Mouse (Mus musculus) thymus, adult 2 months (tissue): Measurements from ENCODE around the gene Stat2. TPM values are rescaled to one million over a fixed set of nuclear protein-coding genes. Genes with fewer than 3 reads are reported as not detected.

ENCODE experiments used
- DNase-seq: peaks from one replicate; pipeline ENCODE4 v3.0.0; 2021
- H3K27ac ChIP-seq: fragments of 200-500 bp; 2 replicates; pipeline ENCODE4 v1.5.1; 2012; ENCODE audit warnings: low read length, control low read depth; ENCODE audit not compliant: control insufficient read depth, insufficient read depth
- H3K27me3 ChIP-seq: fragments of 200-500 bp; 2 replicates; pipeline ENCODE4 v1.6.1; 2012; ENCODE audit warnings: mild to moderate bottlenecking, low read length, moderate library complexity, mixed read lengths; ENCODE audit not compliant: control insufficient read depth, insufficient read depth
- H3K36me3 ChIP-seq: fragments of 200-500 bp; 2 replicates; pipeline ENCODE4 v1.6.1; 2012; ENCODE audit warnings: mild to moderate bottlenecking, low read length, moderate library complexity; ENCODE audit not compliant: control insufficient read depth, insufficient read depth
- H3K4me1 ChIP-seq: fragments of 200-500 bp; replicated peaks from 2 replicates; pipeline ENCODE4 v1.6.1; 2012; ENCODE audit warnings: low read length; ENCODE audit not compliant: control insufficient read depth, insufficient read depth
- H3K4me3 ChIP-seq: fragments of 200-500 bp; 2 replicates; pipeline ENCODE4 v1.5.1; 2012; ENCODE audit warnings: mild to moderate bottlenecking, low read length, control low read depth, moderate library complexity; ENCODE audit not compliant: control insufficient read depth, insufficient read depth
- CTCF ChIP-seq: fragments of 200-500 bp; IDR thresholded peaks from 2 replicates; pipeline ENCODE4 v1.5.1; 2012; ENCODE audit warnings: mild to moderate bottlenecking, control low read depth, low read length, moderate library complexity, borderline replicate concordance; ENCODE audit not compliant: control insufficient read depth, poor library complexity, insufficient read depth; ENCODE audit errors: extremely low read depth
- POLR2A ChIP-seq: fragments of 200-500 bp; IDR thresholded peaks from 2 replicates; pipeline ENCODE4 v1.6.1; 2012; ENCODE audit warnings: mild to moderate bottlenecking, low read length, control low read depth, moderate library complexity; ENCODE audit not compliant: control insufficient read depth, poor library complexity, insufficient read depth; ENCODE audit errors: extremely low read depth
- WGBS: fragments of 180-500 bp; shearing (Covaris S2); methylation state at CpG from one replicate; pipeline ENCODE4 v1.1.7; 2018; 5-methylcytosine and 5-hydroxymethylcytosine counted together
- polyA plus RNA-seq: library from polyadenylated mRNA; depleted of rRNA; stranded (reverse); fragments of >200 nt; gene quantifications from 2 replicates; pipeline ENCODE4 v1.2.3, GENCODE M21; 2012

The Stat2 gene
- polyA plus RNA-seq, 1 experiment, result 62.0 TPM

DNA sequence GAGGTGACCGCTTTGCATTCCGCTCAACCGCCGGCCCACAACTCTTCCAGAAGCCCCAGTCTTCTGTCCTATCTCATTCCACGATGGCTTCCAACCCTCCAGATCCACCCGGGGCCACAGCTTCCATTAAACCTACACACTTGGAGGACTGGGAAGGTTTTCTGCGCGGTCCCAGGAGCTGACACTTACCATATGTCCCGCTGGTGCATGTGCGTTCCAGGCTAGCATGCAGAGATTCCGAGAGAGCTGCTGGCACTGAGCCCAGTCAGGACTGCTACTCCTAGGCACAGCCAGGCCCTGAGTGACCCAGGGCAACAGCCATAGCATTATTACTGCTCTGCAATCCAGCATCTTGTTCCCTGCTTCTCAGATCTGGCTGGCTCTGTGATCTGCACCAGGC lies 27.3 kb downstream of the Stat2 start:
- Histone ChIP-seq H3K4me1 (no peaks in the 10 kb centered on the region), H3K27ac (no peak overlapping the region), H3K4me3 (no peak overlapping the region), H3K36me3 (peaks cover under 1% of the 10 kb centered on the region), H3K27me3 (no peaks in the 10 kb centered on the region)
- TF ChIP-seq CTCF (no peak), POLR2A (no peak)
- DNase-seq, result no peak
- 94% methylated on average over 11 of the region's 11 CpGs for WGBS

DNA sequence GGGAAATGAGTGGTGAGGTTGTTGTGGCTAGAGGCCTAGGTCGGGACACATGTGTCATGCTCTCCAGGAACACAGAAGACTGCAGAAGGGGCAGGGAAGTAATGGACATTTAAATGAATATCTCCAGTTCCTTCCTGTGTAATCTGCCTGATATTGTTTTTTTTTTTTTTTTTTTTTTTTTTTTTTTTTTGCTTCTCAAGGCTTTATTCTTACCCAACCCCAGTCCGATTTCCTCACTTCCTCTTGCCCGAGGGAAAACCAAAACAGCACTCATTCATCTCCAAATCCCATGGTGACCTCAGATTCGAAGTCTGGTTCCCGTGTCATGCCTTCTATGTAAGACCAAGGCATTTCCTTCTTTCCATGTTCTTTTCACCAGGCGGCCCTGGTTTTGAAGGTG lies 27.9 kb downstream of the Stat2 start:
- no peak overlapping the region for H3K4me3 ChIP-seq
- DNase-seq, result no peak
- H3K4me1 ChIP-seq, result no peaks in the 10 kb centered on the region
- no peaks in the 10 kb centered on the region for H3K36me3 ChIP-seq
- no peaks in the 10 kb centered on the region for H3K27me3 ChIP-seq
- 55% methylated on average over 6 of the region's 6 CpGs for WGBS
- H3K27ac ChIP-seq, result no peak overlapping the region
- TF ChIP-seq CTCF, result no peak
- TF ChIP-seq POLR2A, result no peak

- no peak within 1 kb of the TSS for H3K4me3 ChIP-seq
- 88% methylated on average over 11 of the region's 11 CpGs for WGBS
- no peaks in the 10 kb centered on the region for H3K36me3 ChIP-seq
- no peak for DNase-seq
- no peak within 1 kb of the TSS for H3K27ac ChIP-seq
- TF ChIP-seq CTCF (no peak), POLR2A (no peak)
- no peaks in the 10 kb centered on the region for H3K27me3 ChIP-seq
- peaks cover under 1% of the 10 kb centered on the region for H3K4me1 ChIP-seq
These were observed 28.4 kb downstream of the Stat2 start, which contains the start of gene Il23a for GRCm38 (mm10) chr10:128298702-128299171. Gene Il23a, minus strand, starts transcription at chr10:128298752.

DNA sequence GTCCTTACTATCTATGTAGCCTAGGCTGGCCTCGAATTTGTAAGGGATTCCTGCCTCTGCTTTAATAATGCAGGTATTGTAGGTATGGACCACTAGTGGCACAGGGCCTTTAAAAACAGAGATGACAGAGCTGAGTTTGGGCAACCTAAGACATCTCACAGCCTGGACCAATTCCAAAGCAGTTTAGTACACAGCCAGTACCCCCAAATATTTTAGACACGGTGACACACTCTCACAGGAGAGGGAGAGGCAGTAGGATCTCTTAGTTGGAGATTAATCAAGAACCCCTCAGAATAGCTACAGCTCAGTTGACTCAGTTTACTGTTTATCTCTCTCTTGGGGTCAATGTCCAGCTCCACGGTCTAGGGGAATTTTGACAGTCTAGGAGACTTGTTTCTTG lies 32.0 kb downstream of the Stat2 start:
- Histone ChIP-seq H3K4me3 (no peak overlapping the region), H3K36me3 (no peaks in the 10 kb centered on the region), H3K27me3 (no peaks in the 10 kb centered on the region), H3K27ac (no peak overlapping the region), H3K4me1 (peaks cover 7% of the 10 kb centered on the region)
- DNase-seq, result no peak
- WGBS, result 28% methylated on average over 3 of the region's 3 CpGs
- TF ChIP-seq CTCF (no peak), POLR2A (no peak)

DNA sequence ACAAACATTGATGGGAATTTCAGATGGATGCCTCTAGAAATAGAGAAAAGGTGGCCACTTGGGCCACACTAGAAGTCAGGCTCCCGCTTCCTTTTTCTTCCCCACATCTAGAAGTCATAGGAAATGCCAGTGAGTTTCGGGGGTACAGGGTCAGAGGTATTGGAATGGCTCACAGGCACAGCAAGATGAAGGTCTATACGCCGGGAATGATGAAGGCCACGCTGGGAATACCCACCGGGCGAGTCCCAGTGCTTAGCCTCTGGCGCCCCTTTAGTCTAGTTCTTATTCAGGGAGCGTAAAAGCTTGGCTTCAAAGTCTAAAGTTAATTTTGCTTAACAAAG lies 32.4 kb downstream of the Stat2 start:
- TF ChIP-seq POLR2A (no peak), CTCF (no peak)
- DNase-seq, result no peak
- peak overlapping the region; percentile 45 for H3K4me3 ChIP-seq
- WGBS, result under 1% methylated on average over 9 of the region's 9 CpGs
- no peaks in the 10 kb centered on the region for H3K36me3 ChIP-seq
- H3K27me3 ChIP-seq, result no peaks in the 10 kb centered on the region
- H3K4me1 ChIP-seq, result peaks cover 7% of the 10 kb centered on the region
- peak overlapping the region; percentile 54 for H3K27ac ChIP-seq

- H3K27ac ChIP-seq, result peak within 1 kb of the TSS; percentile 87
- under 1% methylated on average over 37 of the region's 37 CpGs for WGBS
- H3K4me1 ChIP-seq, result peaks cover 7% of the 10 kb centered on the region
- DNase-seq, result peak; percentile 100
- peak within 1 kb of the TSS; percentile 82 for H3K4me3 ChIP-seq
- H3K27me3 ChIP-seq, result no peaks in the 10 kb centered on the region
- TF ChIP-seq CTCF (no peak; the same call in 1 of the 2 replicates), POLR2A (peak; percentile 59)
- H3K36me3 ChIP-seq, result no peaks in the 10 kb centered on the region
These were observed 33.0 kb downstream of the Stat2 start, which contains the start of gene Pan2 for GRCm38 (mm10) chr10:128303126-128304021. Gene Pan2, plus strand, starts transcription at chr10:128303335.

GRCm38 (mm10) chr10:128309654-128310053 lies 39.3 kb downstream of the Stat2 start:
- 94% methylated on average over 7 of the region's 7 CpGs for whole genome bisulfite sequencing
- H3K4me1 ChIP-seq, result no peaks in the 10 kb centered on the region

More at GRCm38 (mm10) chr10:128309654-128310053, 39.3 kb downstream of the Stat2 start:
- H3K36me3 ChIP-seq, result peaks cover 38% of the 10 kb centered on the region
- no peak overlapping the region for H3K27ac ChIP-seq
- TF ChIP-seq CTCF, result no peak
- TF ChIP-seq POLR2A, result no peak
- no peak for DNase-seq
- no peak overlapping the region for H3K4me3 ChIP-seq
- H3K27me3 ChIP-seq, result no peaks in the 10 kb centered on the region
